Mouse (Mus musculus): ENCODE results near the gene Pdss2.

DNA sequence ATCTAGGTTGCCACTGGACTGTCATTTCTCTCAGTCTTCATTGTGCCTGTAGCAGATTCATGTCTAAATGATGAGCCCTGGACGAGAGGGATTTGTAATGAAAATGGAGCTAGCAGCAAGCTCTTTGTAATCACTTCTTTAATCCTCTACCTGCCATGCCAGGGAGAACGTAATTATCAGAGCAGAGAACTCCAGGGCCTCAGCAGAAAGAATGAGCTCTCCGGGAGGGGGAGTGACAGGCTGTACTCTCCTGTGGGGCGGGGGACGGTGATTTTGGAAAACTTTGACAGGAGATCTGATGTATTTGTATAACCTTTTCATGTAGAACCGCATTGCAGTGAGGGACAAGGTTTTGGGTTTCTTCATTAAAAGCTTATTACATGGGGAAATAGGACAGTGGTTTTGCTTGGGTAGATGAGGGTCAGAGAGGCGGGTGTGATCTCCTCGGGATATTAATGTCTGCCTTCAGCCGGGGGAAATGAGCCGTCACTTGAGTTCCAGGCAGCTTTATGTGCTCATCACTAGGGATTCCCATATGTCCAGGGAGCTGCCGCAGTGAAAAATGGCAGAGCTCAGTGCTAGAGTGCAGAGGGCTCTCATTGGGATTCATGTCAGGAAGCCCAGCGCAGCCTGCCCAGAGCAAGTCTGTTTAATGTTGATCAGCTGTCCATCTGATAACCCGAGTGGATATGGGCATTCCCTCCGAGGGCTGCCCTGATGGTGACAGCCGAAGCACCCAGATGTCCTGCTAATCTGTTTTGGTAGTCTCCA lies 110.8 kb downstream of the Pdss2 start:
- TF ChIP-seq EP300 (IDR thresholded peaks at IDR 0.05; ENCODE audit: low read depth) = no peak
- TF ChIP-seq CTCF (IDR thresholded peaks at IDR 0.05; ENCODE audit: low read depth) = no peak

Data from liver, embryonic 14.5 days (tissue).